Mouse (Mus musculus): ENCODE data around the gene P2rx3. TPM values are rescaled to one million over a fixed set of nuclear protein-coding genes. Genes with fewer than 3 reads are reported as not detected.

P2rx3 gene
- total and polyA plus RNA-seq, 2 experiments from 2014 or later: 0.23 TPM; not detected in 1

- Histone ChIP-seq H3K9ac (replicated peaks; ENCODE audit: low read depth, low read length) (no peak overlapping the region), H3K27ac (ENCODE audit: low read depth) (no peak overlapping the region), H3K4me1 (ENCODE audit: control insufficient read depth, insufficient read depth) (peaks cover 2% of the 10 kb centered on the region; the same call in 1 of the 2 replicates), H3K36me3 (replicated peaks; ENCODE audit: control insufficient read depth, insufficient read depth, low read length) (peaks cover 77% of the 10 kb centered on the region), H3K27me3 (ENCODE audit: control insufficient read depth, insufficient read depth, low read length) (no peaks in the 10 kb centered on the region), H3K9me3 (replicated peaks; ENCODE audit: control insufficient read depth, low read length) (no peaks in the 10 kb centered on the region), H3K4me2 (ENCODE audit: low read depth, low read length) (no peak overlapping the region), H3K4me3 (ENCODE audit: low read depth, low read length) (no peak overlapping the region)
- no peak for ATAC-seq (ENCODE audit: insufficient read depth, low read depth)
- no peak for DNase-seq (ENCODE audit: low spot score)
- WGBS: 87% methylated on average over 7 of the region's 7 CpGs
- TF ChIP-seq EP300 (IDR thresholded peaks at IDR 0.05; ENCODE audit: low read depth) (no peak), CTCF (IDR thresholded peaks at IDR 0.05; ENCODE audit: low read depth) (no peak)
Observed at GRCm38 (mm10) chr2:85043623-85044022, 6.4 kb upstream of the P2rx3 start.

- H3K4me2 ChIP-seq (ENCODE audit: low read depth, low read length): peak overlapping the region; percentile 84
- peaks cover 17% of the 10 kb centered on the region for H3K4me1 ChIP-seq (ENCODE audit: control insufficient read depth, insufficient read depth)
- 87% methylated on average over 13 of the region's 13 CpGs for WGBS
- H3K27me3 ChIP-seq (ENCODE audit: control insufficient read depth, insufficient read depth, low read length): no peaks in the 10 kb centered on the region
- peak overlapping the region; percentile 82 for H3K4me3 ChIP-seq (ENCODE audit: low read depth, low read length)
- H3K36me3 ChIP-seq (replicated peaks; ENCODE audit: control insufficient read depth, insufficient read depth, low read length): peaks cover 41% of the 10 kb centered on the region
- H3K27ac ChIP-seq (ENCODE audit: low read depth): no peak overlapping the region
- TF ChIP-seq CTCF (IDR thresholded peaks at IDR 0.05; ENCODE audit: low read depth) (no peak), EP300 (IDR thresholded peaks at IDR 0.05; ENCODE audit: low read depth) (no peak)
- DNase-seq (ENCODE audit: low spot score): no peak
- H3K9ac ChIP-seq (replicated peaks; ENCODE audit: low read depth, low read length): peak overlapping the region; percentile 86
- no peaks in the 10 kb centered on the region for H3K9me3 ChIP-seq (replicated peaks; ENCODE audit: control insufficient read depth, low read length)
- no peak for ATAC-seq (ENCODE audit: insufficient read depth, low read depth)
Observed at GRCm38 (mm10) chr2:85038336-85038735, 1.1 kb upstream of the P2rx3 start.

- no peaks in the 10 kb centered on the region for H3K9me3 ChIP-seq (replicated peaks; ENCODE audit: control insufficient read depth, low read length)
- ATAC-seq (ENCODE audit: insufficient read depth, low read depth) (peak; percentile 12; the same call in 1 of the 2 replicates), DNase-seq (ENCODE audit: low spot score) (no peak)
- H3K9ac ChIP-seq (replicated peaks; ENCODE audit: low read depth, low read length): peak overlapping the region; percentile 86
- H3K27me3 ChIP-seq (ENCODE audit: control insufficient read depth, insufficient read depth, low read length): no peaks in the 10 kb centered on the region
- peaks cover 17% of the 10 kb centered on the region for H3K4me1 ChIP-seq (ENCODE audit: control insufficient read depth, insufficient read depth)
- peak overlapping the region; percentile 82 for H3K4me3 ChIP-seq (ENCODE audit: low read depth, low read length)
- H3K36me3 ChIP-seq (replicated peaks; ENCODE audit: control insufficient read depth, insufficient read depth, low read length): peaks cover 23% of the 10 kb centered on the region
- H3K27ac ChIP-seq (ENCODE audit: low read depth): peak overlapping the region; percentile 75
- 11% methylated on average over 11 of the region's 11 CpGs for WGBS
- H3K4me2 ChIP-seq (ENCODE audit: low read depth, low read length): peak overlapping the region; percentile 84
- TF ChIP-seq EP300 (IDR thresholded peaks at IDR 0.05; ENCODE audit: low read depth): no peak
- TF ChIP-seq CTCF (IDR thresholded peaks at IDR 0.05; ENCODE audit: low read depth): no peak
Observed at GRCm38 (mm10) chr2:85036507-85037046, 685 bp downstream of the P2rx3 start.

GRCm38 (mm10) chr2:85034169-85034568, 3.1 kb downstream of the P2rx3 start:
- TF ChIP-seq CTCF (IDR thresholded peaks at IDR 0.05; ENCODE audit: low read depth) (no peak), EP300 (IDR thresholded peaks at IDR 0.05; ENCODE audit: low read depth) (no peak)
- Histone ChIP-seq H3K4me1 (ENCODE audit: control insufficient read depth, insufficient read depth) (peaks cover 17% of the 10 kb centered on the region), H3K4me3 (ENCODE audit: low read depth, low read length) (no peak overlapping the region), H3K4me2 (ENCODE audit: low read depth, low read length) (no peak overlapping the region), H3K9ac (replicated peaks; ENCODE audit: low read depth, low read length) (no peak overlapping the region), H3K27me3 (ENCODE audit: control insufficient read depth, insufficient read depth, low read length) (no peaks in the 10 kb centered on the region), H3K36me3 (replicated peaks; ENCODE audit: control insufficient read depth, insufficient read depth, low read length) (no peaks in the 10 kb centered on the region), H3K27ac (ENCODE audit: low read depth) (no peak overlapping the region), H3K9me3 (replicated peaks; ENCODE audit: control insufficient read depth, low read length) (no peaks in the 10 kb centered on the region)
- no peak for DNase-seq (ENCODE audit: low spot score)
- no peak for ATAC-seq (ENCODE audit: insufficient read depth, low read depth)
- WGBS: 75% methylated on average over 7 of the region's 7 CpGs

GRCm38 (mm10) chr2:85033121-85033520, 4.1 kb downstream of the P2rx3 start:
- ATAC-seq (ENCODE audit: insufficient read depth, low read depth) (no peak), DNase-seq (ENCODE audit: low spot score) (no peak)
- H3K27me3 ChIP-seq (ENCODE audit: control insufficient read depth, insufficient read depth, low read length): no peaks in the 10 kb centered on the region
- peaks cover 12% of the 10 kb centered on the region for H3K4me1 ChIP-seq (ENCODE audit: control insufficient read depth, insufficient read depth)
- no peak overlapping the region for H3K4me3 ChIP-seq (ENCODE audit: low read depth, low read length)
- no peaks in the 10 kb centered on the region for H3K9me3 ChIP-seq (replicated peaks; ENCODE audit: control insufficient read depth, low read length)
- no peaks in the 10 kb centered on the region for H3K36me3 ChIP-seq (replicated peaks; ENCODE audit: control insufficient read depth, insufficient read depth, low read length)
- WGBS: 70% methylated on average over 2 of the region's 2 CpGs
- TF ChIP-seq CTCF (IDR thresholded peaks at IDR 0.05; ENCODE audit: low read depth) (no peak), EP300 (IDR thresholded peaks at IDR 0.05; ENCODE audit: low read depth) (no peak)
- H3K27ac ChIP-seq (ENCODE audit: low read depth): no peak overlapping the region
- H3K4me2 ChIP-seq (ENCODE audit: low read depth, low read length): no peak overlapping the region
- no peak overlapping the region for H3K9ac ChIP-seq (replicated peaks; ENCODE audit: low read depth, low read length)

GRCm38 (mm10) chr2:85030989-85031388, 6.3 kb downstream of the P2rx3 start:
- ATAC-seq (ENCODE audit: insufficient read depth, low read depth): no peak
- H3K4me3 ChIP-seq (ENCODE audit: low read depth, low read length): no peak overlapping the region
- no peak for TF ChIP-seq EP300 (IDR thresholded peaks at IDR 0.05; ENCODE audit: low read depth)
- TF ChIP-seq CTCF (IDR thresholded peaks at IDR 0.05; ENCODE audit: low read depth): no peak
- no peak overlapping the region for H3K4me2 ChIP-seq (ENCODE audit: low read depth, low read length)
- H3K27me3 ChIP-seq (ENCODE audit: control insufficient read depth, insufficient read depth, low read length): no peaks in the 10 kb centered on the region
- DNase-seq (ENCODE audit: low spot score): no peak
- H3K4me1 ChIP-seq (ENCODE audit: control insufficient read depth, insufficient read depth): 0 out of 2 replicates have a peak, but pooled peaks cover under 1% of the 10 kb centered on the region
- no peak overlapping the region for H3K27ac ChIP-seq (ENCODE audit: low read depth)
- H3K9ac ChIP-seq (replicated peaks; ENCODE audit: low read depth, low read length): no peak overlapping the region
- H3K9me3 ChIP-seq (replicated peaks; ENCODE audit: control insufficient read depth, low read length): no peaks in the 10 kb centered on the region
- WGBS: 46% methylated on average over 6 of the region's 6 CpGs
- no peaks in the 10 kb centered on the region for H3K36me3 ChIP-seq (replicated peaks; ENCODE audit: control insufficient read depth, insufficient read depth, low read length)
